Mouse (Mus musculus): ENCODE measurements around the gene Ralgapa1.

- no peak for TF ChIP-seq GATA1 (IDR thresholded peaks at IDR 0.05; ENCODE audit: borderline replicate concordance, low read length)
- TF ChIP-seq FLI1 (IDR thresholded peaks at IDR 0.05; ENCODE audit: low read length): no peak
Observed at GRCm38 (mm10) chr12:55604411-55604810, 216.6 kb downstream of the Ralgapa1 start.

Measured in megakaryocyte, embryonic 14.5 days (primary cell).